Mouse (Mus musculus): Measurements from ENCODE around the gene Pmepa1.

DNA sequence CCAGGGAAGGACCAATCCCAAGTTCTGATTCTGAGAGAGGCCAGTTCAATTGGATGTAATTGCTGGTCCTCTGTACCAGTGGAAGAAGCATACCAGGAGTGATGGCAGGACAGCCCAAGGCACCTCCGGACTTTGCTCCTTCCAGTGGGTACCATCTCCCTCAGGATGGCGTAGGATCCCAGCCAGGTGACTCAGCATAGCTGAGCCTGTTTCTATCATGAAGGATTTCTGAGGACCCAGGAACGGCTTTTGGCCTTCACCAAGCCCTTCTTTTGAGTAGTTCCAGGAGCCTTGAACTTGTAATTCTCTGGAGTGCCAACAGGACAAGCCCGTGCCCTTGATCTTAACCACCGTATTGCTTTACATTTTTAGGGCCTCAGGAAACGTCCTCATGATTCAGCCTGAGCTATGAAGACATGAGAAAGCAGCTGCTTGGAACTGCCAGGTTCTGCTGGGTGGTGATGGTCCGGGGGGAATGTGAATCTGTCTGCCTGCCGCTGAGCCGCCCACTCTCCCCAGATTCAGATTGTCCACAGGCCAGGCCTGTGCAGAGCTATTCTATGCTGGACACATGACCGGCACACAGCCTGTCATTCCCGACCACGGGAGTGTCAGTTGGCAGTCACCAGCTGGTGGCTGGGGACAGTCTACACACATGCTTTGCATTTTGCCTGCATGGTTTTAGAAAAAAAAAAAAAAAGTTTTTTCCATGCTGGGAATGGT lies 9.6 kb upstream of the Pmepa1 start:
- TF ChIP-seq EP300 (IDR thresholded peaks at IDR 0.05) (no peak), CTCF (IDR thresholded peaks at IDR 0.05) (no peak)

All from lung, postnatal 0 days (tissue).